Mouse (Mus musculus) kidney, adult 2 months (tissue): ENCODE results near the gene Telo2.

Experiments used
- CTCF ChIP-seq: fragments of 200-500 bp; conservative IDR thresholded peaks from 2 replicates; pipeline ENCODE4 v1.5.1; 2011; ENCODE audit warnings: low read depth, mild to moderate bottlenecking, control low read depth, low read length, moderate library complexity, mixed read lengths; ENCODE audit not compliant: insufficient read depth, insufficient read length
- POLR2A ChIP-seq: fragments of 200-500 bp; IDR thresholded peaks from one replicate; pipeline ENCODE4 v1.6.1; 2011; ENCODE audit warnings: low read depth, low read length, control low read depth

DNA sequence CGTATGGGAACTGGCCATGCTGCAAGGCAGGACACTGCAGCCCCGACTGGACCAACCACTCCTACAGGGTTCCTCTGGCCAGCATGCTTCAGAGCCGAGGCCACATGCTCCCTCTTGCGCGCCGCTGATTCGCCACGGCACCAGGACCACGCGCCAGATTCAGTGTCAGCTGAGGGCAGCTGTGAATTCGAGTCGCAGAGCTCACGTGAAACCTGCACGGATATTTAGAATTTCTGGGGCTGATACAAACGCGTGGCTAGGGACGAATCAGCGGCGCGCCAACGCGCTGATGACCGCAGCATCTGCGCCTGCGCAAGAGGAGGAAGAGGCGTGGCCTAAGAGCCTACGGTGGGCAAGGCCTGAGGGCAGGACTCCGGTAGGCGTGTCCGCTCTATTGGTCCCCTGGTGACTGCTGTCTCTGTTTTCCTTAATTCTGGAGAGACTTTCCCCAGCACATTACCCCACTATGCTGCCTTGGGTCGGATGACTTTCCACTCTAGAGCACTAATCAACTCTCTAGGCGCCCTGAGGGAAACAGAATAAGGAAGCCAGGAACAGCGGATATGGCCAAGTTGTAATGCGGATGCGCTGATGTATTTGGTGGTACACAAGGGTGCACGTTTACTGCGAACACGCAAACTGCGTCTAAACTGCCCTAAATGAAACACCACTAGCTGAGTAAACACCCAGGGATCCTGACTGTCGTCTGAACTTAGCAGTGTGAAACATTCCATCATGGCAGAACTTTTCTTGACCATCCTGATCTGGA lies at the start of gene Telo2:
- TF ChIP-seq POLR2A (no peak), CTCF (no peak)
